Mouse (Mus musculus) midbrain, embryonic 13.5 days (tissue): Measurements from ENCODE around the gene Bhlhe23. TPM values are rescaled to one million over a fixed set of nuclear protein-coding genes. Genes with fewer than 3 reads are reported as not detected.
A peak's percentile ranks its signal among the peaks of the same experiment; 100 is the strongest.

Experiments
- ATAC-seq: fragments of 200-750 bp; cut with Nextera tagmentation; 2 replicates; pipeline ENCODE4 v1.8.0; 2017; ENCODE audit warnings: mild to moderate bottlenecking, moderate TSS enrichment, moderate library complexity
- H3K27ac ChIP-seq: fragments of 300-500 bp; sonication (generic); 2 replicates; pipeline ENCODE4 v1.5.1; 2015; ENCODE audit warnings: inconsistent platforms, mild to moderate bottlenecking, moderate library complexity
- H3K27me3 ChIP-seq: fragments of 300-500 bp; sonication (generic); 2 replicates; pipeline ENCODE4 v1.6.1; 2015; ENCODE audit warnings: mild to moderate bottlenecking, inconsistent platforms
- H3K36me3 ChIP-seq: fragments of 300-500 bp; sonication (generic); 2 replicates; pipeline ENCODE4 v1.6.1; 2015; ENCODE audit warnings: mild to moderate bottlenecking, inconsistent platforms
- H3K4me1 ChIP-seq: fragments of 300-500 bp; sonication (generic); replicated peaks from 2 replicates; pipeline ENCODE4 v1.6.1; 2015; ENCODE audit warnings: inconsistent platforms
- H3K4me2 ChIP-seq: fragments of 300-500 bp; sonication (generic); replicated peaks from 2 replicates; pipeline ENCODE4 v1.6.1; 2015; ENCODE audit warnings: moderate library complexity, mild to moderate bottlenecking, inconsistent platforms
- H3K4me3 ChIP-seq: fragments of 300-500 bp; sonication (generic); replicated peaks from 2 replicates; pipeline ENCODE4 v1.5.1; 2015; ENCODE audit warnings: mild to moderate bottlenecking, inconsistent platforms
- H3K9ac ChIP-seq: fragments of 300-500 bp; sonication (generic); replicated peaks from 2 replicates; pipeline ENCODE4 v1.6.1; 2015; ENCODE audit warnings: mild to moderate bottlenecking, inconsistent platforms
- H3K9me3 ChIP-seq: fragments of 300-500 bp; sonication (generic); 2 replicates; pipeline ENCODE4 v1.6.1; 2016; ENCODE audit warnings: mild to moderate bottlenecking, inconsistent platforms
- WGBS: fragments of 180-500 bp; shearing (Covaris S2); methylation state at CpG from one replicate; pipeline ENCODE4 v1.1.7; 2015; 5-methylcytosine and 5-hydroxymethylcytosine counted together
- polyA plus RNA-seq: library from polyadenylated mRNA; unstranded; fragments of >200 nt; fragmentation: Nextera tagmentation; extraction: Ambion mirVana; gene quantifications from 2 replicates; pipeline ENCODE4 v1.2.1, GENCODE M21; 2015

Bhlhe23 gene
- polyA plus RNA-seq, 1 experiment from 2014 or later = 25.0 TPM

DNA sequence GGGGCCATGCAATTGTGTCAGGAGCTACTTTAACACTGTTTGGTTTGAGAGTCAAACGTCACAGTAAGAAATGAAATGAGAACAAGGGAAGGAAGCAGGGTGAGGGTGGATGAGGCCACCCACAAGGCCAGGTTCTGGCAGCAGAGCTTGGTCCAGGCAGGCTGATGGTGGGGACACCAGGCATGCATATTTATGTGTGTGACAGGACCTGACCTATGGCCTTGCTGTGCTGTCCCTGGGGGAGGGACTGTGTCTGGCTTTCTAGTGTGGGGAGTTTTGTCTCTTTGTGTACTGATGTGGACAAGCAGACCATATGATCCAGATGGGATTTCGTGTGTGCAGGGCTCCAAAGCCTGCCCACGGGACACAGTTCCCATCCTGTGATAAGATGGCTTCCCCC, 18.9 kb upstream of the Bhlhe23 start:
- no peak for ATAC-seq
- 39% methylated on average over 3 of the region's 3 CpGs for WGBS
- no peak overlapping the region for H3K4me2 ChIP-seq
- peaks cover 11% of the 10 kb centered on the region for H3K4me1 ChIP-seq
- no peak overlapping the region; the same call in 1 of the 2 replicates for H3K9ac ChIP-seq
- H3K27ac ChIP-seq = no peak overlapping the region
- no peaks in the 10 kb centered on the region for H3K9me3 ChIP-seq
- H3K36me3 ChIP-seq = no peaks in the 10 kb centered on the region
- no peak overlapping the region for H3K4me3 ChIP-seq
- no peaks in the 10 kb centered on the region; the same call in 1 of the 2 replicates for H3K27me3 ChIP-seq

DNA sequence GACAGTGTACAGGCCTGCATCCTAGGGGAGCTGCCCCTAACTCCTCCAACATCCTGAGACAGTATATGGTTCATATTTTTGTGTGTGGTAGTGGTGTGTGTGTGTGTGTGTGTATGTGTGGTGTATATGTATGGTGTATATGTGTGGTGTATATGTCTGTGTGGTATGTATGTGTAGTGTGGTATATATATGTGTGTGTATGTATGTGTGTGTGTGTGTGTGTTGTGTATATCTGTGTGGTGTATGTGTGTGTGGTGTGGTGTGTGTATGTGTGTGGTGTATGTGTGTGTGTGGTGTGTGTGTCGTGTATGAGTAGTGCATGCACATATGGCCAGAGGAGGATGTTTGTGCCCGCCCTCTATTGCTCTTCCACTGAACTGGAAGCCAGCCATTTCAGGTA, 17.7 kb upstream of the Bhlhe23 start:
- Histone ChIP-seq H3K36me3 (no peaks in the 10 kb centered on the region), H3K9me3 (no peaks in the 10 kb centered on the region), H3K4me2 (no peak overlapping the region), H3K4me3 (no peak overlapping the region), H3K4me1 (peaks cover 15% of the 10 kb centered on the region), H3K9ac (no peak overlapping the region), H3K27ac (no peak overlapping the region), H3K27me3 (peaks cover 8% of the 10 kb centered on the region; the same call in 1 of the 2 replicates)
- WGBS = 89% methylated on average over 2 of the region's 2 CpGs
- ATAC-seq = no peak

DNA sequence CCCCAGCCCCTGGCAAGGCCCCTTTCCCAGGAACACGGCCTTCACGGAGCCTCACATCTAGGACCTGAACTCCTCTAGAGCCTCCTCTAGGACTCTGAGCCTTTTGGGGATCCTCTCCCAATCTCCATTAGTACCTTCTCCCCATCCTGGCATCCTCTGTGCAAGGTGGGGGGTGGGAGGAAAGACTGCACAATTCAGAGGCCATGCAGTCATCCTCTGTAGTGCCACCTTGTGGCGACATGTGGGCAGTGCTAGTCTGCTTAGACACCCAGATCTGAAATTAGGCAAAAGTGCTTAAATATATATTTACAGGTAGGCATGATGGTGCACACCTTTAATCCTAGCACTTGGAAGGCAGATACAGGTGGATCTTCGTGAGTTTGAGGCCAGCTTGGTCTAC, 15.0 kb upstream of the Bhlhe23 start:
- no peaks in the 10 kb centered on the region for H3K9me3 ChIP-seq
- H3K27ac ChIP-seq = no peak overlapping the region
- H3K9ac ChIP-seq = no peak overlapping the region
- H3K4me2 ChIP-seq = no peak overlapping the region
- 43% methylated on average over 4 of the region's 4 CpGs for whole genome bisulfite sequencing
- no peaks in the 10 kb centered on the region for H3K36me3 ChIP-seq
- H3K4me1 ChIP-seq = peaks cover 26% of the 10 kb centered on the region
- peaks cover 8% of the 10 kb centered on the region; the same call in 1 of the 2 replicates for H3K27me3 ChIP-seq
- ATAC-seq = peak; percentile 51; the same call in 1 of the 2 replicates
- no peak overlapping the region for H3K4me3 ChIP-seq

DNA sequence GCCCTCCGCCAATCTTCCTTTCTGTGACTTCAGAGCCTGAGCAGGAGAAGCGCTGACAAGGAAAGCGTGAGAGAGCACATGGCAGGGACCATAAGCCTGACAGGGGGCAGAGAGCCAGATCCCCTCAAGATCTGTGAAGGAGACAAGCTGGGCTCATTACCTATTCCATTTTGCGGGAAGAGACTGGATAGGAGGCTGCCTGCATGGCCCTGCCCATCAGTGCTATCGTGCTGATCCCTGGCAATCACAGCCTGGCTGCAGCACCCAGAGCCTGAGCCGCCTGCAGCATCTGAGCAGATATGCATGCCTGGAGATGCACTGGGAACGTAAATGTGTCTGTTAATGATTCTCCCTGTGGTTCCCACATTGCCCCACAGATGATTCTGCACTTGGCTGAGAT, 12.1 kb upstream of the Bhlhe23 start:
- H3K36me3 ChIP-seq = no peaks in the 10 kb centered on the region
- no peak overlapping the region for H3K27ac ChIP-seq
- H3K27me3 ChIP-seq = peaks cover 8% of the 10 kb centered on the region; the same call in 1 of the 2 replicates
- peaks cover 15% of the 10 kb centered on the region for H3K4me1 ChIP-seq
- no peaks in the 10 kb centered on the region for H3K9me3 ChIP-seq
- H3K4me2 ChIP-seq = 0 out of 2 replicates have a peak overlapping the region, but pooled peaks have one; percentile 5
- peak; percentile 70 for ATAC-seq
- H3K4me3 ChIP-seq = no peak overlapping the region
- H3K9ac ChIP-seq = no peak overlapping the region
- 8% methylated on average over 6 of the region's 7 CpGs for WGBS

DNA sequence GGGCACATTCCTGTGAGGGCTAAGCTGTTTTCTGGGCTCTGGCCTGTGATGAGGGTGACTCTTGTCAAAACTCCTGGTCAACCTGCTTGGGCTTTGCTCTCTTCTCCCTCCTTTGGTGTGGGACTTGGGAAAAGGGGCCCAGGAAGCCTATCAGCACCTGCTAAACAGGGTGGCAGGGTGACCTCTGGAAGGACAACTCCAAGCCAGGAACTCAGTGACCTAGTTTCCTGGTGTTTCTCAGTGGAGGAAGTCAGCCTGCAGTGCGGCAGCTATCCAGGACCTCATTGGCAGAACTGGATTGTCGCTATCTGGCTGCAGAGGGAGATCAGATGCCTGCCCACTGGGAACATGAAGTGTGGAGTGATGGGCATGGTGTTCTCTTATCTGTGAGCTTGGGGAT, 11.7 kb upstream of the Bhlhe23 start:
- WGBS = 30% methylated on average over 2 of the region's 2 CpGs

DNA sequence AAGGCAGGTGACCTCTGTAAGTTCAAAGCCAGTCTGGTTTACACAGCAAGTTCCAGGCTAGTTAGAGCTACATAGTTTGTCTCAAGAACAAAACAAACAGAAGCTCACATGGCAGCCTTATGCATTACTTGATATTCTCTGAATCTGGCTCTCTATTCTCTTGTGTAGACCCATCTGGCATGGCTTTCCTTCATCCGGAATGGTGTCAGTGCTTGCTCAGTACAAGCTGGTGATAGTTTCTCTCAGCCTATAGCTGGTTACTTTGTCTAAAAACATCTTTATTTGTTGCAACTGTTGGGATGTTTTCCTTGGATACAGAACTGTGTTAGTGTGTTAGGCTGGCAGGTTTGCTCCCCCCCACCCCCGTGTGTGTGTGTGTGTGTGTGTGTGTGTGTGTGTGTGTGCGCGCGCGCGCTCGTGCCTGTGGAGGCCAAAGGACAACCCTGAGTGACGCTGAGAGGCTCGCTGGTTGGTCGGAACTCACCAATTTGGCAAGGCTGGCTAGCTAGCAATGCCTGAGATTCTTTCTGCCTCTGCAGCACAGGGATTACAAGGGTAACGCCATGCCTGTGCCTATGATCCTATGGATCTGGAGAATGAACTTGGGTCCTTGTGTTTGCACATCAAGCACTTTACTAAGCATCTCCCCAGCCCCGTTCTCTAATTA, 11.0 kb upstream of the Bhlhe23 start:
- WGBS = 76% methylated on average over 13 of the region's 13 CpGs
- H3K27ac ChIP-seq = no peak overlapping the region
- H3K9me3 ChIP-seq = 0 out of 2 replicates have a peak, but pooled peaks cover 2% of the 10 kb centered on the region
- H3K4me2 ChIP-seq = no peak overlapping the region
- H3K27me3 ChIP-seq = peaks cover 8% of the 10 kb centered on the region; the same call in 1 of the 2 replicates
- H3K9ac ChIP-seq = no peak overlapping the region
- no peak overlapping the region for H3K4me3 ChIP-seq
- ATAC-seq = no peak
- H3K4me1 ChIP-seq = peaks cover 15% of the 10 kb centered on the region
- no peaks in the 10 kb centered on the region for H3K36me3 ChIP-seq

More for the DNA sequence above, 11.7 kb upstream of the Bhlhe23 start:
- Histone ChIP-seq H3K9me3 (no peaks in the 10 kb centered on the region), H3K4me2 (no peak overlapping the region), H3K27ac (no peak overlapping the region), H3K9ac (no peak overlapping the region), H3K36me3 (no peaks in the 10 kb centered on the region), H3K4me1 (peaks cover 15% of the 10 kb centered on the region), H3K4me3 (no peak overlapping the region), H3K27me3 (peaks cover 8% of the 10 kb centered on the region; the same call in 1 of the 2 replicates)
- ATAC-seq = 0 out of 2 replicates have a peak, but pooled peaks have one; percentile 2

DNA sequence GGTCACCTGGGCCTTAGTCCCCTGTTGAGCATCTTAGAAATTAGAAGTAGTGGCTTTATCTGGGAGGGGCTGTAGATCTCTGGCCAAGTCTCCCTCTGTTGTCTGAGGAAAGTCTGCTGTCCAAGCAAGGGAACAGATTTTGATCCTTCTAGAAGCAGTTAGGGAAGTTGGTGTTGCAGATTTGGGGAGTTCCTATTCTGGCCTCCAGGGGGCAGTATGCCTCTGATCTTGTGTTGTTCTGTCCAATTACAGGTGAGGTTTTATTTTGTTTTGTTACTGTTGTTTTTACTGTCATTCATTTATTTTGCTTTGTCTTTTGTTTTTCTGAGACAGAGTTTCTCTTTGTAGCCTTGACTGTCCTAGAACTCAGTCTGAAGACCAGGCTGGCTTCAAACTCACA, 10.0 kb upstream of the Bhlhe23 start:
- Histone ChIP-seq H3K27me3 (peaks cover 13% of the 10 kb centered on the region), H3K4me2 (no peak overlapping the region), H3K4me3 (no peak overlapping the region), H3K27ac (no peak overlapping the region), H3K36me3 (no peaks in the 10 kb centered on the region), H3K9me3 (0 out of 2 replicates have a peak, but pooled peaks cover 2% of the 10 kb centered on the region), H3K4me1 (peaks cover 15% of the 10 kb centered on the region), H3K9ac (no peak overlapping the region)
- ATAC-seq = no peak

DNA sequence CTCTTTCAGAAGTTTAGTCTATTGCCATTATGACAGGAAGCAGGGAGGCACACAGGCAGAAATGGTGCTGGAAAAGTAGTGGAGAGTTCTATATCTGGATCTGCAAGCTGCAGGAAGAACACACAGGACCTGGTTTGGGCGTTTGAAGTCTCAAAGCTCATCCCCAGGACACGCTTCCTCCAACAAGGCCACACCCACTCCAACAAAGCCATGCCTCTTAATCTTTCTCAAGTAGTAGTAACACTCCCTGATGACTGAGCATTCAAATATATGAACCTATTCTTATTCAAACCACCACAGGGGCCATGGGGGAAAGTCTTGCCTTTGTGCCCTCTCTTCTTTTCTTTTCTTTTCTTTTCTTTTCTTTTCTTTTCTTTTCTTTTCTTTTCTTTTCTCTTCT, 3.6 kb upstream of the Bhlhe23 start:
- no peaks in the 10 kb centered on the region for H3K36me3 ChIP-seq
- no peak for ATAC-seq
- peaks cover 14% of the 10 kb centered on the region for H3K4me1 ChIP-seq
- H3K27me3 ChIP-seq = peaks cover 59% of the 10 kb centered on the region
- 0 out of 2 replicates have a peak, but pooled peaks cover 2% of the 10 kb centered on the region for H3K9me3 ChIP-seq
- no peak overlapping the region for H3K9ac ChIP-seq
- H3K27ac ChIP-seq = no peak overlapping the region
- 9% methylated on average over 2 of the region's 2 CpGs for WGBS
- H3K4me2 ChIP-seq = no peak overlapping the region
- no peak overlapping the region for H3K4me3 ChIP-seq

DNA sequence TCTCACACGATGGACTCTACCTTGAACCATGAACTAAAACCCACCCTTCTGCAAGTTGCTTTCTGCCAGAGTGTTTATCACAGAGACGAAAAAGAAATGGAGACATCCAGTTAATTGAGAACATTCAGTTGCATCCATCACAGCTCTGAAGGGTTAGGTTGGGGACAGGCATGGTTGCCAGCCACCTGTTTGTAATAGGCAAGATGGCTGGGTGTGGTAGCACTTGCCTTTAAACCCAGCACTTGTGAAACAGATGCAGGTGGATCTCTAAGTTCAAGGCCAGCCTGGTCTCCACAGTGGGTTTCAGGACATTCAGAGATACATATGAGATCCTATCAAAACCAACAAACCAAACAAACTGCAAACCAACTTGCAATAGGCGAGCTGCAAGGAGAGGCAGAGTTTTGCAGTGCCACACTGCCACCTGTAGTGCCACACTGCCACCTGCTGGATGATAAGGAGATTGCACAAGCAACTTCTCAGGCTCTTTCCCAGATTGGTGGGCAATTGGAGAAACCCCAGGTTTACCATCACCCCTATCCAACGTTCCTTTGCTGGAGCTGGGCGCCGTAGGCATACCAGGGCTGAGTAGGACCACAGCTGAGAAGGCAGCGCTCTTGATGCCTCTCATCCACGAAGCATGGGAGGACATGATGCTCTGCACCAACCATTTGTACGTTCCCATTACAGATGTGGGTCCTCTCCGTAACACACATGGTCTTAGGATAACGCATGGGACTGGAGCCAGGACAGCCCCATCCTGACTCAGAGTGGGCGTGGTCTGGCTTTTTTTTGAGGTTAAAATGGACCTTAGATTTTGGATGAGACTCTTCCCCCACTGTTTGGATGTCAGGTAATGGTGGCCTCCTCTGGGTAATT, 2.8 kb upstream of the Bhlhe23 start:
- H3K27ac ChIP-seq = no peak overlapping the region
- H3K36me3 ChIP-seq = no peaks in the 10 kb centered on the region
- peaks cover 66% of the 10 kb centered on the region for H3K27me3 ChIP-seq
- H3K4me2 ChIP-seq = no peak overlapping the region
- no peak overlapping the region for H3K4me3 ChIP-seq
- ATAC-seq = peak; percentile 66
- 0 out of 2 replicates have a peak, but pooled peaks cover 2% of the 10 kb centered on the region for H3K9me3 ChIP-seq
- peaks cover 14% of the 10 kb centered on the region for H3K4me1 ChIP-seq
- H3K9ac ChIP-seq = no peak overlapping the region
- 24% methylated on average over 12 of the region's 12 CpGs for WGBS

DNA sequence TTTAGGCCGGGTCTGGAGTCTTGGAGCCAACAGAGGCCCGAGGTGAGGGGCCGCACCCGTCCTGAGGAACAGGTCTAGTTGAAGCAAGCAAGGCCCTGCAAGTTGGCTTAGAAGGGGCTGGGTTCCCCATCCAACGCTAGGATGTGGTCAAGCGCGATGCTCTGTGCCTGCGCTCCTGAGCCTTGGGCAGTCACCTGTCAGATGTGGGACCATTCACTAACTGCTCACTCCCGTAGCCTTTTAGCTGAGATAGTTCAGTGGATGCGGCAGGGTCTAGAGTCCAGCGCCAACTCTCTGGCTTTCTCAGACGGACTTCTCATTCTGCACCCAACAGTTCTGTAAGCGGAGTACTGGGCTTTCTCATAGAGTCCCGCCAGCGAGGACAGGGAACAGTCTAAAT, 1.1 kb downstream of the Bhlhe23 start:
- H3K9me3 ChIP-seq = no peaks in the 10 kb centered on the region
- no peaks in the 10 kb centered on the region for H3K36me3 ChIP-seq
- H3K9ac ChIP-seq = peak overlapping the region; percentile 56
- WGBS = 3% methylated on average over 15 of the region's 15 CpGs
- H3K27ac ChIP-seq = no peak overlapping the region
- peaks cover 87% of the 10 kb centered on the region for H3K27me3 ChIP-seq
- H3K4me3 ChIP-seq = peak overlapping the region; percentile 38
- H3K4me1 ChIP-seq = peaks cover 16% of the 10 kb centered on the region
- no peak for ATAC-seq
- H3K4me2 ChIP-seq = peak overlapping the region; percentile 56

DNA sequence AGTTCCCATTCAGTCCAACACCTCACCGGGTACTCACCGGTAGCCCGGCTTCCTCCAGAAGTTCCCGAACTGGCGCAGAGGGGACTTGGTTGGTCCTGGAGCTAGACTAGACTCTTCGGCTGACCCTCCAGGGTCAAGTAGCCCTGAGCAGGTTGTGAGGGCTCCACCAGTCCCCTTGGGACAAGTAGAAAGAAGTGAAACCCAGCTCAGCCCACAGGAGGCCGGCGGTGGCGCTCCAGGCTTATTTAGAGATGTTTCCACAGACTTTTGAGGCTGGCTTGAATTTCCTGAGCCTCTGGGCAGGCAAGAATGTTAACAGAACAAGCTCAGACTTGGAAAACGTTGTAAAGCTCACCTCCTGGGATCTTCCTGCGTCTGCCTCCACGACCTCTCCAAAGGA, 1.5 kb downstream of the Bhlhe23 start:
- 2% methylated on average over 12 of the region's 12 CpGs for WGBS
- Histone ChIP-seq H3K9me3 (no peaks in the 10 kb centered on the region), H3K27me3 (peaks cover 86% of the 10 kb centered on the region), H3K9ac (peak overlapping the region; percentile 56; the same call in 1 of the 2 replicates), H3K4me3 (peak overlapping the region; percentile 38), H3K27ac (no peak overlapping the region), H3K36me3 (no peaks in the 10 kb centered on the region), H3K4me2 (peak overlapping the region; percentile 56), H3K4me1 (peaks cover 16% of the 10 kb centered on the region)
- no peak for ATAC-seq

DNA sequence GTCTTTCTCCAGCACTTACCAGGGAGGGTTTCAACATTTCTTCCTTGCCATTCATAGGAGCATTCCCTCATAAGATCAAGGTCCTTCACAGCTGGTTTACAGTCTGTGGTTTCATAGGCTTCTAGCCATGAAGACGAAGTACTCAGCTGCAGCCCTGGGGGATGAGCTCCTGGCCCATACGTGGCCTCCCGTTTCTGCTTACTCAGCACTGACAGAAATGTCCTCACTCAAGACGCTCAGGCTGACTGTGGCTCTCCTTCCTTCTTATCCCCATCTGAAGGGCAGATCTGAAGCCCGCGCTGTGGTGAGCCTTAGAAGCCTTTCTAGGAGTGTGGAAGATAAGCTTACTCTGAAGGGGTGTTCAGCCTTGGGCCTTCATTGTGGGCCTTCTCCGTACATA, 11.0 kb downstream of the Bhlhe23 start:
- peaks cover 11% of the 10 kb centered on the region for H3K4me1 ChIP-seq
- H3K27ac ChIP-seq = no peak overlapping the region; the same call in 1 of the 2 replicates
- no peak for ATAC-seq
- H3K9me3 ChIP-seq = no peaks in the 10 kb centered on the region
- H3K36me3 ChIP-seq = no peaks in the 10 kb centered on the region
- H3K4me3 ChIP-seq = no peak overlapping the region
- H3K9ac ChIP-seq = no peak overlapping the region
- peaks cover 6% of the 10 kb centered on the region; the same call in 1 of the 2 replicates for H3K27me3 ChIP-seq
- WGBS = 75% methylated on average over 7 of the region's 7 CpGs
- H3K4me2 ChIP-seq = no peak overlapping the region
